Mouse (Mus musculus) neural tube, embryonic 14.5 days (tissue): ENCODE data around the gene Nol9. TPM values are rescaled to one million over a fixed set of nuclear protein-coding genes. Genes with fewer than 3 reads are reported as not detected.

Source experiments
- ATAC-seq: fragments of 200-750 bp; cut with Nextera tagmentation; 2 replicates; pipeline ENCODE4 v1.8.0; 2017; ENCODE audit warnings: low read depth, mild to moderate bottlenecking, moderate TSS enrichment, moderate library complexity
- H3K27ac ChIP-seq: fragments of 300-500 bp; sonication (generic); 2 replicates; pipeline ENCODE4 v1.5.1; 2014; ENCODE audit warnings: low read depth, mild to moderate bottlenecking, control low read depth, low read length, moderate library complexity, mixed read lengths
- H3K27me3 ChIP-seq: fragments of 300-500 bp; sonication (generic); 2 replicates; pipeline ENCODE4 v1.6.1; 2014; ENCODE audit warnings: low read length; ENCODE audit not compliant: control insufficient read depth, insufficient read depth
- H3K36me3 ChIP-seq: fragments of 300-500 bp; sonication (generic); 2 replicates; pipeline ENCODE4 v1.6.1; 2014; ENCODE audit warnings: low read length, mixed read lengths; ENCODE audit not compliant: control insufficient read depth, insufficient read depth
- H3K4me1 ChIP-seq: fragments of 300-500 bp; sonication (generic); 2 replicates; pipeline ENCODE4 v1.6.1; 2014; ENCODE audit warnings: low read length; ENCODE audit not compliant: control insufficient read depth, insufficient read depth
- H3K4me2 ChIP-seq: fragments of 300-500 bp; sonication (generic); 2 replicates; pipeline ENCODE4 v1.6.1; 2014; ENCODE audit warnings: mild to moderate bottlenecking, low read depth, low read length, control low read depth
- H3K4me3 ChIP-seq: fragments of 300-500 bp; sonication (generic); 2 replicates; pipeline ENCODE4 v1.5.1; 2014; ENCODE audit warnings: low read depth, low read length, control low read depth, mixed read lengths
- H3K9ac ChIP-seq: fragments of 300-500 bp; sonication (generic); replicated peaks from 2 replicates; pipeline ENCODE4 v1.6.1; 2014; ENCODE audit warnings: low read depth, mild to moderate bottlenecking, control low read depth, low read length, mixed read lengths
- H3K9me3 ChIP-seq: fragments of 300-500 bp; sonication (generic); 2 replicates; pipeline ENCODE4 v1.6.1; 2016; ENCODE audit warnings: low read length; ENCODE audit not compliant: control insufficient read depth
- WGBS: fragments of 180-500 bp; shearing (Covaris S2); extraction: QIAGEN DNeasy Blood & Tissue Kit; methylation state at CpG from one replicate; pipeline ENCODE4 v1.1.7; 2014; 5-methylcytosine and 5-hydroxymethylcytosine counted together
- polyA plus RNA-seq: library from polyadenylated mRNA; unstranded; fragments of >200 nt; fragmentation: Nextera tagmentation; extraction: Ambion mirVana; gene quantifications from 2 replicates; pipeline ENCODE4 v1.2.1, GENCODE M21; 2014

Gene Nol9
- polyA plus RNA-seq, 1 experiment from 2014 or later: 26.1 TPM

DNA sequence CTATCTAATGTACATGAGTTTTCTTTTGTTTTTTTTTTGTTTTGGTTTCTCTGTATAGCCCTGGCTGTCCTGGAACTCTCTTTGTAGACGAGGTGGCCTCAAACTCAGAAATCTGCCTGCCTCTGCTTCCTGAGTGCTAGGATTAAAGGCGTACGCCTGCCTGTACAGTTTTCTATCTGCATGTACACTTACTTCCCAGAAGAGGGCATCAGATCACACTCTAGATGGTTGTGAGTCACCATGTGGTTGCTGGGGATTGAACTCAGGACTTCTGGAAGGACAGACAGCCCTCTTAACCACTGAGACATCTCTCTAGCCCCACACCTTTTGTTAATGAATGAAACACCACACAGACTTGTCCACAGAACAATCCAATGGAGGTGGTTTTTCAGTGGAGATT is 40.1 kb downstream of the Nol9 start:
- no peak overlapping the region for H3K27ac ChIP-seq
- no peaks in the 10 kb centered on the region for H3K36me3 ChIP-seq
- H3K4me1 ChIP-seq: no peaks in the 10 kb centered on the region
- no peak overlapping the region for H3K9ac ChIP-seq
- H3K9me3 ChIP-seq: no peaks in the 10 kb centered on the region
- no peak overlapping the region for H3K4me3 ChIP-seq
- no peaks in the 10 kb centered on the region for H3K27me3 ChIP-seq
- ATAC-seq: no peak
- WGBS: 91% methylated on average over 3 of the region's 3 CpGs
- no peak overlapping the region for H3K4me2 ChIP-seq

DNA sequence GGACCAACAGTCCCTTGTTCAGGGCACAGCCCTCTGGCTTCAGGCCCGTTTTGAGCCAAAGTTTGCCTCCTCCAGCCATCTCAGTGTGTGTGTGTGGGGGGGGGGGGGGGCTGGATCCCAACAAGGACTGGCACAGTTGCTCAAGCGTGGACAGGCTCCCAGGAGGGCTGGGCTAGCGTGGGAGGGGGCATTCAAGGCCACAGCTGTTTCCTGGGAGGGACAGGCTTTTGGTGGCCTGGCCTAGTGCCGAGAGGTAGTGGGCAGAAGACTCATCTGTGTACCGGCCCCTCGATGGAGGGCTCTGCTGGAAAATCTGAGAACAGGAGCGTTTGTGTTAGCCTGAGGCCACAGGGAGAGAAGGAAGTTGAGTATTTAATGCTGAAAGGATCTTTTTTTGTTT is 40.8 kb downstream of the Nol9 start:
- no peak for ATAC-seq
- 55% methylated on average over 7 of the region's 7 CpGs for WGBS
- no peaks in the 10 kb centered on the region for H3K4me1 ChIP-seq
- no peaks in the 10 kb centered on the region for H3K9me3 ChIP-seq
- H3K4me2 ChIP-seq: no peak overlapping the region
- H3K4me3 ChIP-seq: no peak overlapping the region
- H3K36me3 ChIP-seq: no peaks in the 10 kb centered on the region
- H3K27ac ChIP-seq: no peak overlapping the region
- H3K27me3 ChIP-seq: no peaks in the 10 kb centered on the region
- H3K9ac ChIP-seq: no peak overlapping the region

DNA sequence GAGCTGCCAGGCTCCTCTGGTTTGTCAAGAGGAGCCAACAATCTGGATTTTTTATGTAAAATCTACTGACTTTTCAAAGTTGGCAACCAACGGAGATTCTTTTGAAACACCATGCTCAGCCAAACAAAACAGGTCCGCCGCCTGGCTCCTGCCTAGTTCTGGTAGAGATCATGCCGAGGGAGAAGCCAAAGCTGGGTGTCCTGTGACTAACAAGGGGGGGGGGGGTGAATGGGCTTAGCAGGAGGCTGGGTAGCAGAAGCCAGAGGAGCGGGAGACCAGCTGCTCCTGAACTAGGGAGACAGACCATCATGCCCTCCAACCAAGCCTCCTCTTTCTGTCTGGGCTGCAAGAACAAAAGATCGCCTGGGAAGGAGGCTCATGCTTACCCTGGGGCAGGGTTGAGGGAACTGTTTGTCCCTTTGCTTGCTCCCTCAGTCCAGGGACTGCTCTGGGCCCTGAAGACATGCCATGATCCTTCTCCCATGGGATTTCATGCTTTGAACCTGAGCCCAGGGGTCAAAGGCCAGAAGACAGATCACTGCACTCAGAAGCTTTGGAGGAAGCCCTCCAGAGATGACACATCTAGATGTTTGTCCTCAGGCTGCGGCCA is 44.6 kb downstream of the Nol9 start:
- H3K27me3 ChIP-seq: no peaks in the 10 kb centered on the region
- 72% methylated on average over 7 of the region's 7 CpGs for WGBS

DNA sequence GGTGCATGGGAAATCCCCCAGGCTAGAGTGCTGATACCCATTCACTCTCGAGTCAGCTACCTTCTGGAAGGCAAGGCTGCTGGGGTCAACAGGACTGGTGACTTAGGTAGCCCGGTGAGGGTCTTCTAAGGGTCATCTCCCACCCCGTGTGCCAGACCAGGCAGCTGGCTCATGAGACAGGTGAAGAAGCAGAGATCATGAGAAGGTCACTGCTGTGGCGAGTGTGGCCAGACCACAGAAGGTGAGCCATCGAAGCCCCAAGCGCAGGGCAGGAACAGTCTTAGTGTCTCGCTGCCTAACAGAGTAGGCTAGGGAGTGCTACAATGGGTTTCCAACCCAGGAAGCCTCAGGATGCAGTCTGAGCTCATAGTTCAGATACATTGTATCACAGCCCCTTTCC is 45.5 kb downstream of the Nol9 start:
- 86% methylated on average over 7 of the region's 7 CpGs for WGBS
- Histone ChIP-seq H3K4me2 (no peak overlapping the region), H3K4me3 (no peak overlapping the region), H3K27ac (no peak overlapping the region), H3K36me3 (no peaks in the 10 kb centered on the region), H3K27me3 (no peaks in the 10 kb centered on the region), H3K4me1 (0 out of 2 replicates have a peak, but pooled peaks cover 11% of the 10 kb centered on the region), H3K9me3 (no peaks in the 10 kb centered on the region), H3K9ac (no peak overlapping the region)
- ATAC-seq: no peak

More for the DNA sequence above, 44.6 kb downstream of the Nol9 start:
- Histone ChIP-seq H3K9me3 (no peaks in the 10 kb centered on the region), H3K9ac (no peak overlapping the region), H3K27ac (no peak overlapping the region), H3K4me2 (no peak overlapping the region), H3K36me3 (no peaks in the 10 kb centered on the region), H3K4me1 (0 out of 2 replicates have a peak, but pooled peaks cover 11% of the 10 kb centered on the region), H3K4me3 (no peak overlapping the region)
- ATAC-seq: no peak

DNA sequence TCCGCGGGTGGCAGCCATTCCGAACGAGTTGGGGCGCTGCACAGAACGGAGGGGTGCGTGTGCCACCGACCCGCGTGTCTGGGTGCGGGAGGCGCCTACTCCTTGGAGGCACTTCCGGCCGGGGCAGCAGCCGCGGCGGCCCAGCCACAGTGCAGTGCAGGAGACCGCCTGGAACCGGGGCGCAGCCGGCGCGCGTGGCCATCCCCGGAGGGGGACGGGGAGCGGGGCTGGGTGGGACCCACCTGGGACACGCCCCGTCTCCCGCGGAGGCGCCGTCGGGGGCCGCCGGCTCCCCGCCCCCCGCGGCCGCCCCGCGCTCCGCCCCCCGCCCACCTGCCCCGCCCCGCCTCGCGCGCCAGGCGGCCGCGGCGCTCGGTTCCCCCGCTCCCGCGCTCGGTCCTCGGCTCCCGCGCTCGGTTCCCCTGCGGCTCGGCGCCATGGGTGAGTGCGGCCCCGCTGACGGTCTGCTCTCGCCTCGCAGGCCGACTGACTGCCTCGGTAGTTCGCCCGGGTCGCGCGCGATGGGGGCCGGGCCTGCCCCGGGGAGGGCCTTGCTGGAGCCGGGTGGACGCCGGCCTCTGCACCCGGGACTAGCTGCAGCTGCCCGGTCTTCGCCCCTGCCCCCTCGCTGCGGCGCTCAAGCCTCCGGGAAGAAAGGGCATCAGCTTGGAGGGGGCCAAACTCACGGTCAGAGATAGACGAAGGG is 47.5 kb downstream of the Nol9 start:
- ATAC-seq: peak; percentile 74; the same call in 1 of the 2 replicates

DNA sequence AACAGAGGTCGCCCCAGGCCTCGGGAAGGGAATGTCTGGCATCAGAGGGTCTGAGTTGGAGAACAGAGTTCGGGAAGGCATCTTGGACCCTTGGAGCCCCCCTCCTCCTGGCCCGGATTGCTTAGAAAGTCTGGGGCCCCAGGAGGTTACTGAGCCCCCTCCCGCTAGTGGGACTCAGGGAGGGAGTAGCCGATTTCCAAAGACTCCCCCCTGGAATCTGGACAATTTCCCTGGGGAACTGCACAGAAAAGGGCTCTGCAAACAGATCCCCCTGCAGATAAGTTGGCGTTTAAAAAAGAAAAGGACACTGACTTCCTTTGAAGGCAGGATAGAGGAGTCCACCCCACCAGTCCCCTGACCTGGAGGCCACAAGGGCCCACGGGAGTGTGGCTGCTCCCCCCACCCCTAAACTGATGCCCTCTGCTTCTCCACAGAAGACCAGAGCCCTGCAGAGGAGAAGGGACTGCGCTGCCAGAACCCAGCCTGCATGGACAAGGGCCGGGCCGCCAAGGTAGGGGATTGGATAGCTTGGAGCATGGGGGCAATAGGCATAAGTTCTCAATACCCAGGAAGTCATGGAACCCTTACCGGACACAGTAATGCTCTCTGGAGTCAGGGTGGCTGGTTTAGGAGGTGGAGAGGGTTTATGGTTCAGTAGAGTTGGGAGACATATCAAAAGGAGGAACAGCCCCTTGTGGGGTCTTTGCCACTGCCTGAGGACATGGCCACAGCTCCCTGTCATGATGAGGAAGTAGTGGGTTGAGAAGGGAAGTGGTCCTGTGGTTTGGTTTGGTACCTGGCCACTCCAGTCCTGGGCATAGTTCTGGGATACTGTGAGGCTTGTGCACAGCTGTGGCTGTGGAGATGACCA is 48.3 kb downstream of the Nol9 start:
- H3K4me3 ChIP-seq: peak overlapping the region; percentile 65
- 4% methylated on average over 12 of the region's 12 CpGs for WGBS
- no peak overlapping the region for H3K27ac ChIP-seq
- no peaks in the 10 kb centered on the region for H3K27me3 ChIP-seq
- ATAC-seq: no peak
- 0 out of 2 replicates have a peak, but pooled peaks cover 11% of the 10 kb centered on the region for H3K4me1 ChIP-seq
- no peaks in the 10 kb centered on the region for H3K36me3 ChIP-seq
- H3K4me2 ChIP-seq: peak overlapping the region; percentile 80
- H3K9ac ChIP-seq: peak overlapping the region; percentile 85
- no peaks in the 10 kb centered on the region for H3K9me3 ChIP-seq

More for the DNA sequence above, 47.5 kb downstream of the Nol9 start:
- Histone ChIP-seq H3K4me2 (peak overlapping the region; percentile 80), H3K4me3 (peak overlapping the region; percentile 65), H3K9me3 (no peaks in the 10 kb centered on the region), H3K27ac (no peak overlapping the region), H3K36me3 (no peaks in the 10 kb centered on the region), H3K4me1 (0 out of 2 replicates have a peak, but pooled peaks cover 11% of the 10 kb centered on the region), H3K27me3 (no peaks in the 10 kb centered on the region), H3K9ac (peak overlapping the region; percentile 85)
- under 1% methylated on average over 65 of the region's 92 CpGs for WGBS

DNA sequence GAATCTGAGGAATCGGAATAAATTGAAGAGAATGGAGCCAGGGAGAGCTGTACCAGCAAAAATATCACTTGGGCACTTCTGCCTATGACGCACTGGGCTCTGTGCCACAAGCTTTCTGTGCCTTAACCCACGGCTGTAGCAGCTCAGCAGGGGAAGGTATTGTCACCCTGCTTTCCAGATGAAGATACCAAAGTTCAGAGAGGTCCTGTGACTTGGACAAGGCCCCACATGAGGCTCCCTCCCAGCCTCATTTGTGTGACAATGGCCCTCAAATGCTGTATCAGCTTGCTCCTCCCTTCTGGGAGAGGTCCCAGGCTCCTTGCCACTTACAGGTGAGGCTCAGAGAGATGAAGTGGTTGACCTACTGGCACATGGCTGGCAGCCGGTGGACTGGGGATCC is 49.0 kb downstream of the Nol9 start:
- Histone ChIP-seq H3K27ac (no peak overlapping the region), H3K27me3 (no peaks in the 10 kb centered on the region), H3K4me1 (0 out of 2 replicates have a peak, but pooled peaks cover 11% of the 10 kb centered on the region), H3K9me3 (no peaks in the 10 kb centered on the region), H3K36me3 (no peaks in the 10 kb centered on the region), H3K9ac (0 out of 2 replicates have a peak overlapping the region, but pooled peaks have one; percentile 0), H3K4me2 (peak overlapping the region; percentile 80; the same call in 1 of the 2 replicates), H3K4me3 (no peak overlapping the region)
- WGBS: 32% methylated on average over 4 of the region's 4 CpGs
- no peak for ATAC-seq

DNA sequence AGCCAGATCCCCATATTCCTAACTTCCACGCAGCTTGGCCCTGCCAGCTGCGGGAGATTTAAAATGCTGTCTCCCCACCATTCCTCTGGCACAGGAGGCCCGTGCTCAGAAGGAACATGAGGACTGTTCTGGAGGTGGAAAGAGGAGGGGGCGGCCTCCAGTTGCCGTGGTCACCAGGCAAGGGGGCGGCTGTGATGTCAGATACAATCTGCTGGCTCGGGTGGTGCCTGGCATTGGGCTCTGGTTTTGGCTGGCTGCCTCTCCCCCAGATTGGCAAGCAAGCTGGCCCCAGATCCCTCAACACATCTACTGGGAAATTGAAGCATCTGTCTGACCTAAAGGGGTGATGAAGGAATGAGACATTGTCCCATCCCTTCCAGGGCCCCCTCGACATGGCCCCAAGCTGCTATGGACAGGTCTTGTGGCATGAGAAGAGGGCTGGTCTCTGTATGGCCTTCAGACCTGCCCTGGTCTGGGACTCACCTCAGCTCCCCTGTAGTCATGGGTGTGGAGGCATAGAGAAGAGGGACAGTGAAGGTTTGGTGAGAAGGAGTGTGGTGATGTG is 49.5 kb downstream of the Nol9 start:
- no peaks in the 10 kb centered on the region for H3K9me3 ChIP-seq
- no peaks in the 10 kb centered on the region for H3K36me3 ChIP-seq
- H3K9ac ChIP-seq: 0 out of 2 replicates have a peak overlapping the region, but pooled peaks have one; percentile 0
- H3K4me1 ChIP-seq: 0 out of 2 replicates have a peak, but pooled peaks cover 11% of the 10 kb centered on the region
- H3K4me3 ChIP-seq: no peak overlapping the region
- H3K27ac ChIP-seq: no peak overlapping the region
- no peak overlapping the region for H3K4me2 ChIP-seq
- no peaks in the 10 kb centered on the region for H3K27me3 ChIP-seq
- WGBS: 28% methylated on average over 8 of the region's 8 CpGs
- no peak for ATAC-seq
